Mouse (Mus musculus) midbrain, embryonic 15.5 days (tissue): ENCODE measurements around the gene Adpgk. TPM values are rescaled to one million over a fixed set of nuclear protein-coding genes. Genes with fewer than 3 reads are reported as not detected.

ENCODE experiments used
- ATAC-seq: fragments of 200-750 bp; cut with Nextera tagmentation; replicated peaks from 2 replicates; pipeline ENCODE4 v1.8.0; 2017; ENCODE audit warnings: moderate TSS enrichment
- H3K27ac ChIP-seq: fragments of 300-500 bp; sonication (generic); 2 replicates; pipeline ENCODE4 v1.5.1; 2015; ENCODE audit warnings: mild to moderate bottlenecking, inconsistent platforms
- H3K27me3 ChIP-seq: fragments of 300-500 bp; sonication (generic); replicated peaks from 2 replicates; pipeline ENCODE4 v1.6.1; 2015; ENCODE audit warnings: inconsistent platforms
- H3K36me3 ChIP-seq: fragments of 300-500 bp; sonication (generic); replicated peaks from 2 replicates; pipeline ENCODE4 v1.6.1; 2015; ENCODE audit warnings: inconsistent platforms
- H3K4me1 ChIP-seq: fragments of 300-500 bp; sonication (generic); 2 replicates; pipeline ENCODE4 v1.6.1; 2015; ENCODE audit warnings: inconsistent platforms
- H3K4me2 ChIP-seq: fragments of 300-500 bp; sonication (generic); 2 replicates; pipeline ENCODE4 v1.6.1; 2015; ENCODE audit warnings: inconsistent platforms, mild to moderate bottlenecking, moderate library complexity
- H3K4me3 ChIP-seq: fragments of 300-500 bp; sonication (generic); 2 replicates; pipeline ENCODE4 v1.5.1; 2015; ENCODE audit warnings: mild to moderate bottlenecking, inconsistent platforms
- H3K9ac ChIP-seq: fragments of 300-500 bp; sonication (generic); 2 replicates; pipeline ENCODE4 v1.6.1; 2015; ENCODE audit warnings: mild to moderate bottlenecking, inconsistent platforms
- H3K9me3 ChIP-seq: fragments of 300-500 bp; sonication (generic); 2 replicates; pipeline ENCODE4 v1.6.1; 2016; ENCODE audit warnings: inconsistent platforms
- WGBS: fragments of 180-500 bp; shearing (Covaris S2); methylation state at CpG from one replicate; pipeline ENCODE4 v1.1.7; 2015; ENCODE audit warnings: mixed read lengths; 5-methylcytosine and 5-hydroxymethylcytosine counted together
- polyA plus RNA-seq: library from polyadenylated mRNA; unstranded; fragments of >200 nt; fragmentation: Nextera tagmentation; extraction: Ambion mirVana; gene quantifications from 2 replicates; pipeline ENCODE4 v1.2.1, GENCODE M21; 2015

The Adpgk gene
- polyA plus RNA-seq, 1 experiment from 2014 or later = 23.5 TPM

DNA sequence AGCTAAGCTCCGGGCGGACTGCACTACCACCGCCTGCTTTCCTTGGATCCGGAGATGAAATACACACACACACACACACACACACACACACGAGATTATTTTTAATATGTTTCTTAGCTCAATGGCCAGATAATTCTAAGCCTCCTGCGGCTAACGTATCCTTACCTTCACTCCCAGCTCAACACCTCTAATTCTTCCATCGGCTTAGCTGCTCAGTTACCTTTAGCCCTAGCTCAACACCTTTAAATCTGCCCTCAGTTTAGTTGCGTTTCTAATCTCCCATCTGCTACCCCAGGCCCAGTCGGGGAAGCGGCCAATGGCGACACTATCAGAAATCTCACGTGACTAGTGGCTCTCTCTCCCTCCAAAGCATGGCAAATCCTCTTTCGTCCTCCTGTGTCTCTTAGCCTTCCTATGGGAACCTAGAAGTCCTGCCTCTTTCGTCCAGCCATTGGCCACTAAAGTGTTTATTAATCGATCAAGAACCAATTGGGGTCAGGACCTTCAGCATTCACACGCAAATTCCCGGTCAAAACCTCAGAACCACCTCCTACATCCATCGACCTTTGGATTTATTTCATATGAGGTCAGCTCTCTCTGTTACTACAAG, 16.4 kb upstream of the Adpgk start:
- Histone ChIP-seq H3K27me3 (no peaks in the 10 kb centered on the region), H3K27ac (no peak overlapping the region), H3K9me3 (no peaks in the 10 kb centered on the region), H3K4me1 (no peaks in the 10 kb centered on the region; the same call in 1 of the 2 replicates), H3K9ac (no peak overlapping the region), H3K4me3 (no peak overlapping the region), H3K36me3 (no peaks in the 10 kb centered on the region), H3K4me2 (no peak overlapping the region)
- WGBS = 77% methylated on average over 19 of the region's 19 CpGs
- ATAC-seq = no peak

DNA sequence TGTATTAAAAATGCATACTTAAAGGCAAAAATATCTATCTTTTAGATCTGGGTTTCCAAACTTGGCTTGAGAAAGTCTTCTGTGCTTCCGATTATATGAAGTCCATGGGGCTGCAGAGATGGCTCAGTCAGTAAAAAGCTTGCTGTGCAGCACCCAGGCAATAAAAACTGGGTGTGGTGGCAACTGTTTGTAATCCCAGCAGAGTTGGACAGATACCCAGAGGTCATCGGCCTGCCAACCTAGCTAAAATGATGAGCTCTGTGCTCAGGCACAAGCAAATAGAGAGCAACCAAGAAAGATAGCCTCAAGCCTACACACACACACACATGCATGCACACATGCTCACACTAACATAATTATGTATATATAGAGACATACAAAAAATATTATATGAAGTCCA, 13.2 kb upstream of the Adpgk start:
- Histone ChIP-seq H3K36me3 (no peaks in the 10 kb centered on the region), H3K9me3 (no peaks in the 10 kb centered on the region), H3K27me3 (no peaks in the 10 kb centered on the region), H3K9ac (no peak overlapping the region), H3K4me1 (peaks cover 7% of the 10 kb centered on the region), H3K4me3 (no peak overlapping the region), H3K27ac (no peak overlapping the region), H3K4me2 (no peak overlapping the region)
- WGBS = 93% methylated on average over 2 of the region's 2 CpGs
- ATAC-seq = no peak

DNA sequence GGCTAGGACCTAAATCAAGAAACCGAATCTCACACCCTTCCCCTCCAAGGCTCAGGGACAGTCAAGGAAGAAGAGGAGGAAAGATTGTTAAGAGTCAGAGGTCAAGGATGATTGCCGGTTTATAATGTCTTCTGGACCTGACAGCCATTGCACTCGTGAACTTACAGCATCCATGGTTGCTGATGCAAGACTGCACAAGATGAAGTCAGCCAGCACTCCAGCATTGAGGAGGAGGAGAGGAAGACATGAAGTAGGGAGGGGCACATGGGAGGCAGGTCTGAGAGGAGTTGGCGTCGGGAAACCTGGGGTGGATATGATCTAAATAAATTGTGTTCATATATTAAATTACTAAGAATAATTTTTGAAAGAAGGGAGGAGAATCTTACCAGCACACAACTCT, 12.7 kb upstream of the Adpgk start:
- Histone ChIP-seq H3K9me3 (no peaks in the 10 kb centered on the region), H3K36me3 (no peaks in the 10 kb centered on the region), H3K27me3 (no peaks in the 10 kb centered on the region), H3K9ac (no peak overlapping the region), H3K4me1 (peaks cover 7% of the 10 kb centered on the region), H3K4me3 (no peak overlapping the region), H3K27ac (no peak overlapping the region), H3K4me2 (no peak overlapping the region)
- 89% methylated on average over 5 of the region's 5 CpGs for WGBS
- no peak for ATAC-seq

DNA sequence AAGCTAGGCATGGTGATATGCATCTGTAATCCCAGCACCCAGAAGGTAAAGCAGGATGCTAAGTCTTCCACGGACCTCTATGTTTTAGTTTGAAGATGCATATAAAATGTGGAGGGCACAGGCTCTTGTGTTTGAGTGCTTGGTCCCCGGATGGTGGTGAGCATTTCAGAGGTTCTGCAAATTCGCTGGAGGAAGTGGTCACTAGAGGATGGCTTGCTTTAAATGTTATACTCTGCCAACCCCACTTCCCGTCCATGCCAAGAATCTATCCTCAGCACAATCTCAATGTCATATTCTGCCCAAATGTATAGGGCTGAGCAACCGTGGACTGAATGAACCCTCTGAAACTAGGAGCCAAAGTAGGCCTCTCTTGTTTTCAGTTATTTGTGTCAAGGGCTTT, 10.5 kb upstream of the Adpgk start:
- no peaks in the 10 kb centered on the region for H3K9me3 ChIP-seq
- no peaks in the 10 kb centered on the region for H3K27me3 ChIP-seq
- WGBS = 93% methylated on average over 5 of the region's 5 CpGs
- H3K4me3 ChIP-seq = no peak overlapping the region
- no peak for ATAC-seq
- H3K27ac ChIP-seq = no peak overlapping the region
- H3K4me1 ChIP-seq = peaks cover 7% of the 10 kb centered on the region
- no peaks in the 10 kb centered on the region for H3K36me3 ChIP-seq
- H3K9ac ChIP-seq = no peak overlapping the region
- H3K4me2 ChIP-seq = no peak overlapping the region

DNA sequence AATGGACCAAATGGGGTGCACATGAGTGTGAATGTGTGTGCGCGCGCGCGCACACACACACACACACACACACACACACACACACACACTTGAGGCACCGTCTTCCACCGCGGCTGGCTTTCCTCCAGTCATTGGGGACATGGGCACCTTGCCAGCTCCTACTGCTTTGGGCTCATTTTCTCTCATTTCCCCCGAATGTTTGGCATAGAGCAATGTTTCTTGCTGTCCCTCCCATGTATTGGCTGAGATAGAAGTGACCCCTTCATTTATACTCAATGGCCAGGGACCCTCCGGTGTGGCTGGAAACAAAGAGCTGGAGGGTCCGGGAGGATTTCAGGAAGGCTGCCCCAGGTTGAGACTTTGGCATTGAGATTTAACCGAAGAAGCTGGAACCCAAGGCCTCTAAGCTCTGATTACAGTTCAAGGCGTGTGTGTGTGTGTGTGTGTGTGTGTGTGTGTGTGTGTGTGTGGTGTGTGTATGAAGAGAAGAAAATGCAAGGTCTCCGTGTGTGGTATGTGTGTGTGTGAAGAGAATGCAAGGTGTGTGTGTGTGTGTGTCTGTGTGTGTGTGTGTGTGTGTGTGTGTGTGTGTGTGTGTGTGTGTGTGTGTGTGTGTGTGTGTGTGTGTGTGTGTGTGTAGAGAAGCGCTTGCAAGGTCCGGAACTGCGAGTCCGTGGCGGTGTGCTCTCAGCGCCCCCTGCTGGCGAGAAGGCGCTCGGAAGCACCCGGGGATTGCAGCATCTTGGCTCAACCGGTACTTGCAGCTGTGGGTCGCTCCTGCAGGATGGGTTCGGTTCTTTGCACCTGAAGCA, 9.3 kb upstream of the Adpgk start:
- Histone ChIP-seq H3K9ac (no peak overlapping the region), H3K27me3 (no peaks in the 10 kb centered on the region), H3K9me3 (no peaks in the 10 kb centered on the region), H3K4me1 (peaks cover 7% of the 10 kb centered on the region), H3K36me3 (no peaks in the 10 kb centered on the region), H3K27ac (peak overlapping the region; percentile 32; the same call in 1 of the 2 replicates), H3K4me2 (peak overlapping the region; percentile 21), H3K4me3 (no peak overlapping the region)
- peak; percentile 79 for ATAC-seq
- WGBS = 50% methylated on average over 18 of the region's 27 CpGs

DNA sequence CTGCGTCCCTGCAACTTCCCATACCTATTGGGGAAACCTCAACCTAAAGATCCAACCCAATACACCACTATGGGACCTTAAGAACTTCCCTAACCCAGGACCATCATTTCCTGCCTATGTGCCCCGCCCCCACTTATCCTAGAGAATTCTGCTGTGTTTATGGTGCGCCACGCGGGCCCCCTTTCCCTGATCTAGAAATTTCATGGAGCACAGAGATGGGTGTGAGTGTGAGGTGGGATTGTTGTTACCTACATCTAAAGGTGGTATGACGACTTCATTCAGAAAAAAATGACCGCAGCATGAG, 8.7 kb upstream of the Adpgk start:
- H3K27ac ChIP-seq = no peak overlapping the region
- H3K9me3 ChIP-seq = no peaks in the 10 kb centered on the region
- H3K27me3 ChIP-seq = no peaks in the 10 kb centered on the region
- peak overlapping the region; percentile 21 for H3K4me2 ChIP-seq
- WGBS = 55% methylated on average over 7 of the region's 7 CpGs
- H3K4me1 ChIP-seq = peaks cover 7% of the 10 kb centered on the region
- no peak overlapping the region for H3K9ac ChIP-seq
- no peak for ATAC-seq
- no peaks in the 10 kb centered on the region for H3K36me3 ChIP-seq
- no peak overlapping the region for H3K4me3 ChIP-seq

DNA sequence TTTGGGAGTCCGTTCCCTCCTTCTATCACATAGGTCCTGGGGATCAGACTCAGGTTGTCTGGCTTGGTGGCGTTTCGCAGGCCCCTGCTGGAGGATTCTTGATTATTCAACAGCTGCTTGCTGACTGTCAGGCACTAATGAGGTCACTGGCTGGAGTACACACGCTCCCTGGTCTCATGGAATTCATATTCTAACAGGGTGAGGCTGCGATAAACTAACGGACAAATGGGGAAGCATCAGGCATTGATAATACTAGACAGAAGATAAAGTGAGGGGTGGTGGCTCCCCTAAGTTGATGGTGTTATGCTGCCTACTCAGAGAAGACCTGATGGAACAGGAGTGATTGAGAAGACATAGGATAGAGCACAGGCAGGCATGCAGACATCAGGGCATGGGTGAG, 5.7 kb upstream of the Adpgk start:
- H3K4me1 ChIP-seq = peaks cover 7% of the 10 kb centered on the region
- H3K27ac ChIP-seq = no peak overlapping the region
- 57% methylated on average over 6 of the region's 6 CpGs for WGBS
- no peak overlapping the region for H3K4me3 ChIP-seq
- no peaks in the 10 kb centered on the region for H3K27me3 ChIP-seq
- no peaks in the 10 kb centered on the region for H3K36me3 ChIP-seq
- ATAC-seq = no peak
- no peak overlapping the region for H3K4me2 ChIP-seq
- no peak overlapping the region for H3K9ac ChIP-seq
- no peaks in the 10 kb centered on the region for H3K9me3 ChIP-seq

DNA sequence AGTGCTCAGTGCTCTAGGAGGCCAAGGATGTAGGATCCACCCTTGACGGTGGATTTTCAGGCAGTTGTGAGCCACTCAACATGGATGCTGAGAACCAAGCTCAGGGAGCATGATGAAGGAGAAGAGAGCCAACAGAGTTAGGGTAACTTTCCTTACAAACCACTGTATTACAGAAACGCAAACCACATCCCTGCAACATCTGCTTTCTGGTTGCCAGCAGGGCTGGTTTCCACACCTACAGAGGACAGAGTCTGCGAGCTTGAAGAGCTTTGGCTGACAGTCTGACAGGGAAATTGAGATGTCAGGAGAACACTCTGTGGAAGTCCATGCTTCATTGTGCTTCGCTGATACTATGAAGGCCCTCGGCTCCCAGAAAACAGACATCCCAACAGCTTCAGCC, 3.3 kb upstream of the Adpgk start:
- Histone ChIP-seq H3K9me3 (no peaks in the 10 kb centered on the region), H3K4me3 (no peak overlapping the region)
- WGBS = 68% methylated on average over 5 of the region's 5 CpGs

DNA sequence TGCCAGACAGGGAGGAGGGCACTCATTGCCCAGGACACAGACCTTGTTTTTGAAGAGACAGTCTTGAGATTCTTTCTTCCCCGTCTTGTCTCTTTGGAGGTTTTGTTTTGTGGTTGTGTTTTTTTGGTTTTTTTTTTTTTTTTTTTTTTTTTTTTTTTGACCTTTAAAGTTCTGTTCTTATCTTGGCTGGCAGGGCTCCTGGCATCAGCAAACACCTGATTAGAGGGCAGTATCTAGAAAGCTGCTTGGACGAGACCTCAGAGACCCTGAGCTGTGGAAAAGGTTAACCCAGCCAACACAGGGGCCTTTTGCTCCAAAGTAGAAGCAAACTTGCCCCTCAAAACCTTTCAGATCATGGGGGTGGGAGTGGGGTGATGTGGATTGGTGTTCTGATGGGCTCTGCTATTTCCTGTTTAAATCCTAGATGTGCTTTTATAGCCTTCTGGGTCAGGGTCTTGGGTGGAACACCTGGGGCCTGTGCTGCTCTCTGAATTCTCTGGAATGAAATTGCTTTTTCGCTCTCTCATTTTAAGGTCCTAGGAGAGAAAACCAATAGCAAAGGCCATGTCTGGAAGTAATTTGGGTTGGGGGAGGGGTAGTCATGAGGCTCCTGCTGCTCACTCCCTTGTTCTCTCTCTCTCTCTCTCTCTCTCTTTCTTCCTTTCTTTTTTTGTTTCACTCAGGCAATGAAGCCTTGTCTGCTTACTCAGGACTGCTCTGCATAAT, 2.5 kb upstream of the Adpgk start:
- 72% methylated on average over 3 of the region's 3 CpGs for WGBS
- Histone ChIP-seq H3K27me3 (no peaks in the 10 kb centered on the region), H3K9ac (no peak overlapping the region), H3K4me3 (no peak overlapping the region), H3K9me3 (no peaks in the 10 kb centered on the region), H3K4me2 (no peak overlapping the region), H3K27ac (no peak overlapping the region), H3K4me1 (peaks cover 19% of the 10 kb centered on the region), H3K36me3 (no peaks in the 10 kb centered on the region)
- no peak for ATAC-seq

More for the DNA sequence above, 3.3 kb upstream of the Adpgk start:
- Histone ChIP-seq H3K27me3 (no peaks in the 10 kb centered on the region), H3K36me3 (no peaks in the 10 kb centered on the region), H3K4me2 (no peak overlapping the region), H3K9ac (no peak overlapping the region), H3K27ac (no peak overlapping the region), H3K4me1 (peaks cover 16% of the 10 kb centered on the region)
- no peak for ATAC-seq

DNA sequence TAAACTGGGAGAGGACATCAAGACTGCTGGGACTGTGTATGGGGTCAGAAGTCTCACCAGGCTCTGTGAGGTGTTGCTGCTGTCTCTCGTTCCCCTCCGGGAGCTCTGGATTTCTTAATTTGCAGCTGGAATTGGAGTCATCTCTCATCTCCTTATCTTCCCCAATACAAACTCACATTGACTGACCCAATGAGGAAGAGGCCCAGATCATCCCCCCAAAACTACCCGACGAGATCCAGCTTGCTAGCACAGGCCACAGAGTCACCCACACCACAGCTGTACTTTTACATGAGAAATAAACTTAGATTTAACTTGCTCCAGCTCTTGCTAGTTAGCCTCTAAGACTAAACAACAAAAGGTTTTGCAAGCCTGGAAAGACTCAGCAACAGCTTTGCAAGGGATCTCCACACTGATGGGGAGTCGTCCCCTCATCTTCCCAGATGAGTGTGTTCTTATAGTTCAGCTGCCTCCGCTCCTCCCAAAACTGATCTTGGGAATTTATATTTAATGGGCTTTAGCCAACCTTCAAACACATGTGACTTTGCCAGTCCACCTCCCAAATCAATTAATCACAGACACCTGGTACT, 1.7 kb upstream of the Adpgk start:
- H3K4me3 ChIP-seq = no peak overlapping the region
- H3K4me1 ChIP-seq = peaks cover 19% of the 10 kb centered on the region
- ATAC-seq = no peak
- H3K9me3 ChIP-seq = no peaks in the 10 kb centered on the region
- no peaks in the 10 kb centered on the region for H3K36me3 ChIP-seq
- no peak overlapping the region for H3K4me2 ChIP-seq
- H3K27ac ChIP-seq = no peak overlapping the region
- no peaks in the 10 kb centered on the region for H3K27me3 ChIP-seq
- 78% methylated on average over 6 of the region's 6 CpGs for WGBS
- no peak overlapping the region for H3K9ac ChIP-seq

DNA sequence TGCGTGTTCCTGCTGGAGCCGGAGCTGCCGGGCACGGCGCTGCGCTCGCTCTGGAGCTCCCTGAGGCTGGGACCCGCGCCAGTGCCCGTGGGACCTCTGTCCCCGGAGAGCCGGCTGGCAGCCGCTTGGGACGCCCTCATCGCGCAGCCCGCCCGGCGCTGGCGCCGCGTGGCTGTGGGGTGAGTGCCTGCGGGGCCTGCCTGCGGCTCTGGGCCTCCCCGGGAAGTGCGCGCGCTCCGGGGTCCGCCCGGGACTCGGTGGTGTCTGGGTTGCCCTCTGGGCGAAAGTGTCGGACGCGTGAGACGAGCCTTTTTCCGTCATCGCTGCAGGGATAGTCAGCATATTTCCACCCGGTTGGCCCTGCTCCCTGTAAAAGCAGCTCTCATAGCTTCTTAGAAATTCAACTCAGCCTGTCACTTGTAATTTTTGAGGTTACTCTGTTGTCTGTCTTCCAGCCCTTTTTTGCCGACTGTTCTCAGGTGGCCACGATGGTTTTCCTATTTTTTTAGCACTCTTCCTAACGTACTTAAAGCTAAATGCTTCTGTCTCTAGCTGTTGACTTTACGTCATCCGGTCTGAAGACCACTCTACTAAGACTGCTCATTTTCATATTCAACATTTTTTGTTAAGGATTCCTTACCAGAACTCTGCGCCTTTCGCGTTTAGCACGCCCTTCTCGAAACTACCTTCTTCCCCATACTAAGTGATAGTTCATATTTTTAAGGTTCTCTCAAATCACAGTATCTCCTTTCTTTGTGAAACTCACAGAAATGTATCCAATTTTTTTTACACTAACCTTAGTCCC, 532 bp downstream of the Adpgk start:
- ATAC-seq = peak; percentile 73
- H3K4me1 ChIP-seq = peaks cover 19% of the 10 kb centered on the region

DNA sequence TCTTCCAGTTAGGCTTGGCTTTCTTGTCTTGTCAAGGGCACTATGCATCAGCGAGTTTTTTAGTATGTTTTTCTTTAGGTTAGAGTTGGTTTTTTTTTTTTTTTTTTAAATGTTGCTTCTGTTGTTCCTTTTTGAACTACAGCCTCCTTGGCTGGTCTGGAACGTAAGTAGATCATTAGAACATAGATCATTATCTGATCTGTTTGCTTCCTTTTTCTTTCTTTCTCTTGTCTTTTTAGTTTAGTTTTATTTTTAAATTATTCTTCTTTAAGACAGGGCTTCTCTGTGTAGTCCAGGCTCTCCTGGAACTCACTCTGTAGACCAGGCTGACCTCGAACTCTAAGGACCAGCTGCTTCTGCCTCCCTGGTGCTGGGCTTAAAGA, 1.1 kb downstream of the Adpgk start:
- peak overlapping the region; percentile 94 for H3K4me3 ChIP-seq
- H3K36me3 ChIP-seq = no peaks in the 10 kb centered on the region
- ATAC-seq = no peak
- peak overlapping the region; percentile 83 for H3K9ac ChIP-seq
- H3K9me3 ChIP-seq = no peaks in the 10 kb centered on the region
- H3K27ac ChIP-seq = no peak overlapping the region
- peaks cover 19% of the 10 kb centered on the region for H3K4me1 ChIP-seq
- 51% methylated on average over 3 of the region's 3 CpGs for WGBS
- H3K4me2 ChIP-seq = peak overlapping the region; percentile 72
- H3K27me3 ChIP-seq = no peaks in the 10 kb centered on the region

More for the DNA sequence above, 532 bp downstream of the Adpgk start:
- H3K4me3 ChIP-seq = peak overlapping the region; percentile 94
- no peaks in the 10 kb centered on the region for H3K27me3 ChIP-seq
- peak overlapping the region; percentile 72 for H3K4me2 ChIP-seq
- H3K9me3 ChIP-seq = no peaks in the 10 kb centered on the region
- H3K36me3 ChIP-seq = no peaks in the 10 kb centered on the region
- 2% methylated on average over 50 of the region's 50 CpGs for WGBS
- peak overlapping the region; percentile 93 for H3K27ac ChIP-seq
- H3K9ac ChIP-seq = peak overlapping the region; percentile 83
